Mouse (Mus musculus) stomach, postnatal 0 days (tissue): Measurements from ENCODE around the gene Sppl3. TPM values are rescaled to one million over a fixed set of nuclear protein-coding genes. Genes with fewer than 3 reads are reported as not detected.

Experiments
- ATAC-seq: fragments of 200-750 bp; cut with Nextera tagmentation; 2 replicates; pipeline ENCODE4 v1.8.0; 2017; ENCODE audit not compliant: low FRiP score, low TSS enrichment
- DNase-seq: peaks from one replicate; pipeline ENCODE4 v3.0.0-alpha.2; 2016; ENCODE audit warnings: low spot score
- H3K27ac ChIP-seq: fragments of 300-500 bp; sonication (generic); replicated peaks from 2 replicates; pipeline ENCODE4 v1.5.1; 2014; ENCODE audit warnings: mild to moderate bottlenecking, control low read depth
- H3K27me3 ChIP-seq: fragments of 300-500 bp; sonication (generic); 2 replicates; pipeline ENCODE4 v1.6.1; 2014; ENCODE audit warnings: low read length; ENCODE audit not compliant: control insufficient read depth, insufficient read depth
- H3K36me3 ChIP-seq: fragments of 300-500 bp; sonication (generic); 2 replicates; pipeline ENCODE4 v1.6.1; 2014; ENCODE audit warnings: low read length, mixed read lengths; ENCODE audit not compliant: control insufficient read depth, insufficient read depth
- H3K4me1 ChIP-seq: fragments of 300-500 bp; sonication (generic); replicated peaks from 2 replicates; pipeline ENCODE4 v1.6.1; 2014; ENCODE audit warnings: antibody characterized with exemption; ENCODE audit not compliant: control insufficient read depth, insufficient read depth
- H3K4me2 ChIP-seq: fragments of 300-500 bp; sonication (generic); replicated peaks from 2 replicates; pipeline ENCODE4 v1.6.1; 2014; ENCODE audit warnings: low read depth, mild to moderate bottlenecking, control low read depth, moderate library complexity
- H3K4me3 ChIP-seq: fragments of 300-500 bp; sonication (generic); 2 replicates; pipeline ENCODE4 v1.5.1; 2014; ENCODE audit warnings: low read depth, low read length, control low read depth
- H3K9ac ChIP-seq: fragments of 300-500 bp; sonication (generic); 2 replicates; pipeline ENCODE4 v1.6.1; 2014; ENCODE audit warnings: mild to moderate bottlenecking, low read length, control low read depth, mixed read lengths
- H3K9me3 ChIP-seq: fragments of 300-500 bp; sonication (generic); 2 replicates; pipeline ENCODE4 v1.6.1; 2016; ENCODE audit warnings: low read length; ENCODE audit not compliant: control insufficient read depth
- CTCF ChIP-seq: IDR thresholded peaks from 2 replicates; pipeline ENCODE4 v1.5.1; 2016; ENCODE audit warnings: antibody characterized with exemption, low read depth, mild to moderate bottlenecking, moderate library complexity
- EP300 ChIP-seq: optimal IDR thresholded peaks from 2 replicates; pipeline ENCODE3; 2016; ENCODE audit warnings: antibody characterized with exemption
- WGBS: fragments of 180-500 bp; shearing (Covaris S2); extraction: QIAGEN DNeasy Blood & Tissue Kit; methylation state at CpG from one replicate; pipeline ENCODE4 v1.1.7; 2014; 5-methylcytosine and 5-hydroxymethylcytosine counted together
- polyA plus RNA-seq: library from polyadenylated mRNA; unstranded; fragments of >200 nt; fragmentation: Nextera tagmentation; extraction: Ambion mirVana; gene quantifications from 2 replicates; pipeline ENCODE4 v1.2.1, GENCODE M21; 2015

Gene Sppl3
- polyA plus RNA-seq, 1 experiment from 2014 or later = 25.2 TPM

DNA sequence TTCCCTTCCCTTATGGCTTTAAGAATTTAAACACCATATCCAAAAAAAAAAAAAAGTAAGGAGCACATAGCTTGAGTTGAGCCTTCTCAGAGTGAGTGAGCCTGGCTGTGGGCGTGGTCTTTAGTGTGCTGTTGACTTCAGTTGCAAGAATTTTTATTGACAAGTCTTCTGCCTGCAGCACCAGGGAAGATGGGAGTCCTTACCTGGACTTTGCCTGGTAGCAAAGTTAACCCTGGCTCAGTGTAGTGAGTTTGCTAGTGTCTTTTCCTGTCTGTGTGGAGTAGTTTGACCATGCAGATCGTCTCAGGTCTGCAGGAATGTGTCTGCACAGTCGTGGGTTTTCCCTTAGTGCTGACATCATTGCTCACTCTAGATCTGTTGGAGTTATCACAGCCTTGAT is 80.1 kb downstream of the Sppl3 start:
- ATAC-seq (no peak), DNase-seq (no peak)
- no peak overlapping the region for H3K9ac ChIP-seq
- H3K9me3 ChIP-seq = no peaks in the 10 kb centered on the region
- 65% methylated on average over 3 of the region's 3 CpGs for WGBS
- H3K4me3 ChIP-seq = no peak overlapping the region
- TF ChIP-seq CTCF (no peak), EP300 (no peak)
- peaks cover 30% of the 10 kb centered on the region for H3K36me3 ChIP-seq
- H3K27me3 ChIP-seq = no peaks in the 10 kb centered on the region
- no peak overlapping the region for H3K27ac ChIP-seq
- no peaks in the 10 kb centered on the region for H3K4me1 ChIP-seq
- H3K4me2 ChIP-seq = no peak overlapping the region

DNA sequence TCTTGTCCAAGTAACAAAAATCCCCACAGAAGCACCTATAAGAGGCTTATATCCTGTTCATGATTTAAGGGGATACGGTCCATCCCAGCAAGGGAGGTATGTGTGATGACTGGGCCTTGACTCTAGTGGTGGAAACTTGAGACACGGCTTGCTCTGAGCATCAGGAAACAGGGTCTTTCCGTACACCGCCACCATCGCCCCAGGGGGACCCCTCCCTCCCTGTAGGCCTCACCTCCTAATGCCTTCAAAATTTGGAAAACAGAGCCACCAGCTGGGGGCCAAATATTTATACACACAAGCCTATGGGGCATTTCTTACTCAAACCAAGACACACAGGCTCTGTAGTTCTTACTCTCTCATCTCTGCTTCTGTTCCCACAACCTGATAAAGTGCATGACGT is 80.8 kb downstream of the Sppl3 start:
- no peak overlapping the region for H3K9ac ChIP-seq
- DNase-seq (no peak), ATAC-seq (no peak)
- peaks cover 30% of the 10 kb centered on the region for H3K36me3 ChIP-seq
- TF ChIP-seq EP300 (no peak), CTCF (no peak)
- H3K9me3 ChIP-seq = no peaks in the 10 kb centered on the region
- H3K27me3 ChIP-seq = no peaks in the 10 kb centered on the region
- 89% methylated on average over 6 of the region's 6 CpGs for WGBS
- no peak overlapping the region for H3K4me2 ChIP-seq
- H3K4me1 ChIP-seq = no peaks in the 10 kb centered on the region
- H3K27ac ChIP-seq = no peak overlapping the region
- no peak overlapping the region for H3K4me3 ChIP-seq

DNA sequence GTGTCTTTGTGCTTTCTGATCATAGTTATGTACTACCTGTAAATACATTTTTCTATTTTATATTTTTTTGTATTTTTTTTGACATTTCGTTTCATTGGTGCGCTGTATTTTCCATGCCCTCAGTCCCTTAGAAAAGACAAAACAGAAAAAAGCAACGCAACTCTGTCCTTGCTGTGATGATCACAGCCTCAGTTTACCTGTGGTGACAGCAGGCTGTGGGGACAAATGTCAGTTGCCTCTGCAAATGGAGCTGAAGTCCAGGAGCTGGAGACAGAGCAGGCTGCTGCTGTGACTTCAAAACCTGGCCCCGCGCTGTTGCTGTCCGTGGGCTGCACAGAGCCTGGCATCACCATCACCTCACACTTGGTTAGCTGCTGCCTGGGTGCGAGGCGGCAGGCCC is 87.3 kb downstream of the Sppl3 start, which contains the start of gene Gm10401:
Gm10401 (minus strand) TSS at position 101 of the 400 bp plus-strand sequence.
- no peak for ATAC-seq
- H3K9me3 ChIP-seq = no peaks in the 10 kb centered on the region
- no peak within 1 kb of the TSS for H3K4me2 ChIP-seq
- peaks cover 24% of the 10 kb centered on the region for H3K36me3 ChIP-seq
- no peaks in the 10 kb centered on the region for H3K27me3 ChIP-seq
- TF ChIP-seq CTCF (no peak), EP300 (no peak)
- no peaks in the 10 kb centered on the region for H3K4me1 ChIP-seq
- no peak for DNase-seq
- no peak within 1 kb of the TSS for H3K9ac ChIP-seq
- no peak within 1 kb of the TSS for H3K4me3 ChIP-seq
- 97% methylated on average over 8 of the region's 8 CpGs for WGBS
- H3K27ac ChIP-seq = no peak within 1 kb of the TSS

DNA sequence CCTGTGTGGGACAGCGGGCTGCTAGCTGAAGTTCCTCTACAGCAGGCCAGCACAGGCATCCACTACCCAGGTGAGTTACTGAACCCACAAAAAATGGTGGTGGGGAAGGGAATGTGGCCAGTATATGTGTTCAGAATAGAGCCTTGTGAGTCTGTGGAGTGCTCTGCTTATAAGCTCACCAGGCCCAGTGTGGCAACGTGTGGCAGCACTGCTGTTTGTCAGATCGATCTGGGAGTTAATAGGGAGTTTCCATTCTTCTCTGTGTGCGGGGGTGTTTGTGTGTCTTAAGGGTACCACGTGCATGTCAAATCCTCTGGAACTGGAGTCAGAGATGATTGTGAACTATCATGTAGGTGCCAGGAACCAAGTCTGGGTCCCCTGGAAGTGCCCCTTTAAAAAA is 88.6 kb downstream of the Sppl3 start:
- Histone ChIP-seq H3K4me2 (no peak overlapping the region), H3K27ac (no peak overlapping the region), H3K36me3 (peaks cover 24% of the 10 kb centered on the region), H3K27me3 (no peaks in the 10 kb centered on the region), H3K9ac (no peak overlapping the region), H3K4me1 (no peaks in the 10 kb centered on the region), H3K4me3 (no peak overlapping the region), H3K9me3 (no peaks in the 10 kb centered on the region)
- ATAC-seq (no peak), DNase-seq (no peak)
- WGBS = 71% methylated on average over 5 of the region's 5 CpGs
- TF ChIP-seq CTCF = no peak
- no peak for TF ChIP-seq EP300

DNA sequence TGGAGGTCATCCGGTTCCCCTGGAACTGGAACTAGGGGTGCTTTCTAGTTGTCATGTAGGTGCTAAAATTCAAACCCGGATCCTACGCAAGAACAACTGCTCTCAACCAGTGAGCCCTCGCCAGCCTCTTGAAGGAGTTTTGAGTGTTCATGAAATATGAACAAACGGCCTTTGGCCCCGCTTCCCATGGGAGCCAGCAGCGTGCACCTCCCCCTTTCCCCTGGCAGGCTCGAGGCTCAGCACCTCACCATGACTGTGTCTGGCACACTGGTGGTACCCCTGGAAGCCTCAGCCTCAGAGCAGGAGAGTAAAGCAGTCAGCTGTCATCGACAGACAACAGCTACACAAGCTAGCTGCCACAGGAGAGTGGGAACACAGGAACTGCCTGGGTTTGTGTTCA is 89.1 kb downstream of the Sppl3 start:
- no peak overlapping the region for H3K27ac ChIP-seq
- TF ChIP-seq CTCF (no peak), EP300 (no peak)

DNA sequence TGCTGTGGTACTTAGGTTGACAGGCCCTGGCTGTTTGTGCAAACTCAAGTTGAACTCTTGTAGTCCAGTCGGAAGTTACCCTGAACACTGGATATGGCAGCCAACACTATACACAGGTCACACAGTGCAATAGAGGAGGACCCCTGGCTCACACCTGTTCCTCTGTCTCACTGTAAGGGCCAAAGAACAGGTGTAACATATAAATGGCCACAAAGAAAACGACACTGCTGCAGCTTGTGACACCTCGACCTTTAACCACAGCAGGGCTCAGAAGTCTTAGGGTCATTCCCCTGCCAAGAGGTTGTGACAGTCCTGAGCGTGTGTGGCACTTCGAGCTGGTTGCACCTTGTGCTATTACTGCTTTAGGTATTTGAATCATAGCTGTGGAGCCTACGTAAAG is 89.5 kb downstream of the Sppl3 start:
- Histone ChIP-seq H3K27ac (no peak overlapping the region), H3K4me2 (no peak overlapping the region), H3K27me3 (no peaks in the 10 kb centered on the region), H3K9ac (no peak overlapping the region), H3K4me3 (no peak overlapping the region), H3K36me3 (peaks cover 18% of the 10 kb centered on the region), H3K9me3 (no peaks in the 10 kb centered on the region), H3K4me1 (no peaks in the 10 kb centered on the region)
- WGBS = 71% methylated on average over 6 of the region's 6 CpGs
- DNase-seq (no peak), ATAC-seq (no peak)
- TF ChIP-seq EP300 = no peak

More for the DNA sequence above, 89.1 kb downstream of the Sppl3 start:
- Histone ChIP-seq H3K4me1 (no peaks in the 10 kb centered on the region), H3K4me2 (no peak overlapping the region), H3K36me3 (peaks cover 23% of the 10 kb centered on the region), H3K9me3 (no peaks in the 10 kb centered on the region), H3K9ac (no peak overlapping the region), H3K27me3 (no peaks in the 10 kb centered on the region), H3K4me3 (no peak overlapping the region)
- ATAC-seq = no peak
- 78% methylated on average over 9 of the region's 9 CpGs for WGBS
- DNase-seq = no peak
